Mouse (Mus musculus) heart, postnatal 0 days (tissue): ENCODE results near the gene Ifnar1. TPM values are rescaled to one million over a fixed set of nuclear protein-coding genes. Genes with fewer than 3 reads are reported as not detected.
A peak's percentile ranks its signal among the peaks of the same experiment; 100 is the strongest.

Experiments
- ATAC-seq: fragments of 200-750 bp; cut with Nextera tagmentation; 2 replicates; pipeline ENCODE4 v1.8.0; 2017; ENCODE audit warnings: low read depth, moderate number of reproducible peaks, moderate library complexity; ENCODE audit not compliant: insufficient read depth
- DNase-seq: peaks from one replicate; pipeline ENCODE4 v3.0.0-alpha.2; 2016; ENCODE audit warnings: low spot score
- H3K27ac ChIP-seq: fragments of 300-500 bp; sonication (generic); 2 replicates; pipeline ENCODE4 v1.5.1; 2014; ENCODE audit warnings: low read depth, mild to moderate bottlenecking
- H3K27me3 ChIP-seq: fragments of 300-500 bp; sonication (generic); 2 replicates; pipeline ENCODE4 v1.6.1; 2014; ENCODE audit warnings: low read length, mixed read lengths; ENCODE audit not compliant: control insufficient read depth, insufficient read depth
- H3K36me3 ChIP-seq: fragments of 300-500 bp; sonication (generic); replicated peaks from 2 replicates; pipeline ENCODE4 v1.6.1; 2014; ENCODE audit warnings: low read length, mixed read lengths; ENCODE audit not compliant: control insufficient read depth, insufficient read depth
- H3K4me1 ChIP-seq: fragments of 300-500 bp; sonication (generic); 2 replicates; pipeline ENCODE4 v1.6.1; 2014; ENCODE audit warnings: antibody characterized with exemption; ENCODE audit not compliant: control insufficient read depth, insufficient read depth
- H3K4me2 ChIP-seq: fragments of 300-500 bp; sonication (generic); 2 replicates; pipeline ENCODE4 v1.6.1; 2014; ENCODE audit warnings: low read depth, mild to moderate bottlenecking, low read length, moderate library complexity
- H3K4me3 ChIP-seq: fragments of 300-500 bp; sonication (generic); 2 replicates; pipeline ENCODE4 v1.5.1; 2014; ENCODE audit warnings: low read depth, low read length
- H3K9ac ChIP-seq: fragments of 300-500 bp; sonication (generic); replicated peaks from 2 replicates; pipeline ENCODE4 v1.6.1; 2014; ENCODE audit warnings: low read depth, low read length, mixed read lengths
- H3K9me3 ChIP-seq: fragments of 300-500 bp; sonication (generic); replicated peaks from 2 replicates; pipeline ENCODE4 v1.6.1; 2016; ENCODE audit warnings: low read length; ENCODE audit not compliant: control insufficient read depth
- CTCF ChIP-seq: IDR thresholded peaks from 2 replicates; pipeline ENCODE4 v1.5.1; 2016; ENCODE audit warnings: antibody characterized with exemption, control low read depth, low read depth
- EP300 ChIP-seq: IDR thresholded peaks from 2 replicates; pipeline ENCODE4 v1.6.1; 2016; ENCODE audit warnings: antibody characterized with exemption, low read depth
- WGBS: fragments of 180-500 bp; shearing (Covaris S2); extraction: QIAGEN DNeasy Blood & Tissue Kit; methylation state at CpG from one replicate; pipeline ENCODE4 v1.1.7; 2014; 5-methylcytosine and 5-hydroxymethylcytosine counted together
- polyA plus RNA-seq: library from polyadenylated mRNA; unstranded; fragments of >200 nt; fragmentation: Nextera tagmentation; extraction: Ambion mirVana; gene quantifications from 2 replicates; pipeline ENCODE4 v1.2.1, GENCODE M21; 2015
- total RNA-seq: library from RNA; depleted of rRNA; stranded (reverse); fragments of >200 nt; gene quantifications from 2 replicates; pipeline ENCODE4 v1.2.3, GENCODE M21; 2014; ENCODE audit warnings: low replicate concordance

Gene Ifnar1
- total and polyA plus RNA-seq, 2 experiments from 2014 or later = 24.0 to 32.6 TPM

GRCm38 (mm10) chr16:91442446-91442845 lies 42.6 kb upstream of the Ifnar1 start:
- no peak overlapping the region; the same call in 1 of the 2 replicates for H3K27ac ChIP-seq
- H3K9me3 ChIP-seq = no peaks in the 10 kb centered on the region
- no peak for TF ChIP-seq CTCF
- TF ChIP-seq EP300 = no peak
- ATAC-seq (no peak), DNase-seq (no peak)
- H3K4me1 ChIP-seq = peaks cover 19% of the 10 kb centered on the region; the same call in 1 of the 2 replicates
- no peak overlapping the region for H3K9ac ChIP-seq
- H3K4me2 ChIP-seq = no peak overlapping the region
- no peaks in the 10 kb centered on the region for H3K36me3 ChIP-seq
- 60% methylated on average over 4 of the region's 4 CpGs for WGBS
- no peak overlapping the region for H3K4me3 ChIP-seq
- no peaks in the 10 kb centered on the region for H3K27me3 ChIP-seq

GRCm38 (mm10) chr16:91443211-91443611 lies 41.8 kb upstream of the Ifnar1 start:
- no peak for ATAC-seq
- TF ChIP-seq EP300 (no peak), CTCF (no peak)

GRCm38 (mm10) chr16:91444847-91445246 lies 40.2 kb upstream of the Ifnar1 start:
- no peak for TF ChIP-seq CTCF
- 77% methylated on average over 4 of the region's 4 CpGs for WGBS
- no peak overlapping the region for H3K27ac ChIP-seq

More at GRCm38 (mm10) chr16:91443211-91443611, 41.8 kb upstream of the Ifnar1 start:
- H3K4me1 ChIP-seq = peaks cover 26% of the 10 kb centered on the region; the same call in 1 of the 2 replicates
- DNase-seq = no peak
- H3K9ac ChIP-seq = no peak overlapping the region
- H3K27me3 ChIP-seq = no peaks in the 10 kb centered on the region
- WGBS = 75% methylated on average over 8 of the region's 8 CpGs
- no peaks in the 10 kb centered on the region for H3K36me3 ChIP-seq
- no peaks in the 10 kb centered on the region for H3K9me3 ChIP-seq
- no peak overlapping the region for H3K4me3 ChIP-seq
- no peak overlapping the region for H3K4me2 ChIP-seq
- no peak overlapping the region; the same call in 1 of the 2 replicates for H3K27ac ChIP-seq

GRCm38 (mm10) chr16:91445566-91445965 lies 39.5 kb upstream of the Ifnar1 start:
- TF ChIP-seq EP300 = no peak
- no peak for TF ChIP-seq CTCF
- H3K9me3 ChIP-seq = no peaks in the 10 kb centered on the region
- H3K4me1 ChIP-seq = peaks cover 24% of the 10 kb centered on the region; the same call in 1 of the 2 replicates
- 62% methylated on average over 5 of the region's 5 CpGs for WGBS
- no peak overlapping the region for H3K4me3 ChIP-seq
- no peak for DNase-seq
- no peak for ATAC-seq
- H3K4me2 ChIP-seq = no peak overlapping the region
- no peaks in the 10 kb centered on the region for H3K27me3 ChIP-seq
- no peaks in the 10 kb centered on the region for H3K36me3 ChIP-seq
- no peak overlapping the region for H3K9ac ChIP-seq
- H3K27ac ChIP-seq = peak overlapping the region; percentile 49; the same call in 1 of the 2 replicates

More at GRCm38 (mm10) chr16:91444847-91445246, 40.2 kb upstream of the Ifnar1 start:
- Histone ChIP-seq H3K36me3 (no peaks in the 10 kb centered on the region), H3K9ac (no peak overlapping the region), H3K27me3 (no peaks in the 10 kb centered on the region), H3K9me3 (no peaks in the 10 kb centered on the region), H3K4me1 (peaks cover 24% of the 10 kb centered on the region; the same call in 1 of the 2 replicates), H3K4me3 (no peak overlapping the region), H3K4me2 (no peak overlapping the region)
- no peak for ATAC-seq
- no peak for DNase-seq

DNA sequence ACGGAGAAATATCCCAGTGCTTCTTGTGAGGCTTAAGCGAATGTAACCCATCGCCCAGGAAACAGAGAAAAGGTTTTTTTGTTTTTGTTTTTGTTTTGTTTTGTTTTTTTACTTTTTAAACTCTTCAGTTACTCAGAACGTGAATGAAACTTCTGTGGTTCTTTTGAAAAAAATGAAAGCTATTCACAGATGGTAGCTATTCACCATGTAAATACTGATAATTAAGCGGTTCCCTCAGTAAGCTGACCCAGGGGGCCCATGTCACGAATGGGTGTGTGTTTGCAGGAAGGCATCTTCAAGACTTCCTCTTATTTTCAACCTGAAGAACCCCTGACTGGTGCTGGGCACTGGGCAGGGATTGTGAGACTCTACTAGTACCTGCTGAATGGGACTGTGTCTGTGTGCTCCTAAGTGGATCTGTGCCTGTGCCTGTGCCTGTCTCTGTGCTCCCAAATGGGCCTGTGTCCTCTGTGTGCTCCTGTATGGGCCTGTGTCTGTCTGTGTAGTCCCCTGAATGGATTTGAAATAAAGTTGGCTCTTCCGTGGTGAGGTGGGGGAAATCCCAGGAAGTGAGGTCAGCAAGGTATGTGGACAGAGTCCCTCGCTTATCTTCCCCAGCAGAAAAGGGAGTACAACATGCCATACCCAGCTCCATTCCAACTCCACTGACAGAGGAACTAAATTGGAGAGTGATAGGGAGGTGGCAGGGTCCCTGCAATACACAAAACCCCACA lies 38.1 kb upstream of the Ifnar1 start:
- no peak for TF ChIP-seq CTCF
- TF ChIP-seq EP300 = no peak
- H3K27me3 ChIP-seq = no peaks in the 10 kb centered on the region
- no peak overlapping the region for H3K4me3 ChIP-seq
- WGBS = 68% methylated on average over 8 of the region's 8 CpGs
- H3K36me3 ChIP-seq = no peaks in the 10 kb centered on the region
- H3K4me1 ChIP-seq = peaks cover 14% of the 10 kb centered on the region; the same call in 1 of the 2 replicates
- H3K27ac ChIP-seq = peak overlapping the region; percentile 58
- DNase-seq = no peak
- no peaks in the 10 kb centered on the region for H3K9me3 ChIP-seq
- peak; percentile 62 for ATAC-seq
- H3K9ac ChIP-seq = no peak overlapping the region
- no peak overlapping the region for H3K4me2 ChIP-seq
